Mouse (Mus musculus) bone marrow macrophage, adult 2 months (primary cell): ENCODE data around the gene Nudt14.

Experiments used
- CTCF ChIP-seq: IDR thresholded peaks from 2 replicates; pipeline ENCODE4 v1.5.1; 2012; ENCODE audit warnings: low read depth, mild to moderate bottlenecking, low read length, moderate library complexity
- POLR2A ChIP-seq: IDR thresholded peaks from 2 replicates; pipeline ENCODE4 v1.6.1; 2012; ENCODE audit warnings: mild to moderate bottlenecking, low read depth, low read length, borderline replicate concordance

GRCm38 (mm10) chr12:112898960-112899359 is 43.0 kb downstream of the Nudt14 start:
- TF ChIP-seq POLR2A (no peak), CTCF (no peak)
